Mouse (Mus musculus): ENCODE data around the gene Gcsh. TPM values are rescaled to one million over a fixed set of nuclear protein-coding genes. Genes with fewer than 3 reads are reported as not detected.

Gcsh gene
- 10 to 100 TPM; 37.6 to 45.5 TPM for total RNA-seq (2021)
- long read RNA-seq, experiment 1, transcript Gcsh-201 (5 exons, 1,443 nt), result major isoform, 55 of 59 reads
- long read RNA-seq, experiment 1, partial matches to known transcripts, result 0 of 59 reads
- long read RNA-seq, experiment 1, other reads (novel, unspliced or antisense), result 4 of 59 reads
- long read RNA-seq, experiment 2, transcript Gcsh-201 (5 exons, 1,443 nt), result major isoform, 68 of 75 reads
- long read RNA-seq, experiment 2, partial matches to known transcripts, result 5 of 75 reads
- long read RNA-seq, experiment 2, other reads (novel, unspliced or antisense), result 2 of 75 reads

GRCm38 (mm10) chr8:116993095-116993867 is at the start of gene Gcsh:
TSS of gene Gcsh (minus strand) at chr8:116993537.
- intact Hi-C loops (cut with DNase I), result loop anchor here (2.0 to 5.0 kb wide), 2 partner anchors 14 to 164 kb away; partner anchors contain the start of genes 1700030J22Rik and Gan
- no peak for TF ChIP-seq CTCF (IDR thresholded peaks at IDR 0.05)
- DNase-seq, result peak; percentile 100
- Histone ChIP-seq H3K27ac (peak within 1 kb of the TSS; percentile 97), H3K4me3 (peak within 1 kb of the TSS; percentile 88)

DNA sequence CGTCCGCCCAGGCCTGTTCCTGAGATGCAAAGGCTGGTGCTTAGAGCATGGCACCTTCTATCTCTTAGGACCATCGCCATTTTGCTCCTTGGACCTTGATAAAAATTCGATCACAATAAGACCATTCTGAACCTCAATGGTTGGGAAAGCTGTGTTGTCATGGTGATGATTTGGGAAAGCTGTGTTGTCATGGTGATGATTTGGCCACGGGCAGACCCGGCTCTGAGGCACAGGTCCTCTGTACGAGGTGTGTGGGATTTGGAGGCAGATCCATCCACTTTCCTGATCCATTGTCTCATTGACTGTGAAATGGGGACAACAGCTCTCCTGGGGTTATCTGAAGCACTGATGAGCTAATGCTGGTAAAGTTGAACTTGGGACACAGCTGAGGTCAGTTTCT is 46.5 kb upstream of the Gcsh start:
- H3K27ac ChIP-seq, result no peak overlapping the region
- DNase-seq, result no peak
- intact Hi-C loops (cut with DNase I), result no loop called here
- no peak for TF ChIP-seq CTCF (IDR thresholded peaks at IDR 0.05)
- H3K4me3 ChIP-seq, result no peak overlapping the region

DNA sequence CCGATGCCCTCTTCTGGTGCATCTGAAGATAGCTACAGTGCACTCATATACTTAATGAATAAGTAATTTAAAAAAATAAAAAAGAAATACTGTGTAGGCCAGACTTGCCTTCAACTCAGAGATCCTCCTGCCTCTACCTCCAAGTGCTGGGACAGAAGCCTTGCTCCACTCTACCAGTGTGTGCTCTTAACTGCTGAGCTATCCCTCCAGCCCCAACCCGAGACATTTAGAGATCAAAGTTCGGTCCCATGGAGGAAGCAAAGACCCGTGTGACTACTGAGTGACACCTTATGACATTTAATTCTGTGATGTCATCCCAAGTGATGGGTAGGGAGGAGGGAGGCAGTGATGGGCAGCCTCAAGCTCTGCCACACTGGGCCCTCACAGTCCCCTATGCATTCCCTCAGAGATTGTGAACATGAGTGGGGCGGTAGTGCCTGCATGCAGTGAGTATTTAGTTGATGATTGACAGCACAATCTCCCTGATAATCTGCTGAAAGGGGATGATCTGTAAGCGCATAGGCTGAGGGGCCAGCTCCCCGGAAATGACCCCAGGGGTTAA is 44.1 kb upstream of the Gcsh start:
- H3K27ac ChIP-seq, result no peak overlapping the region
- DNase-seq, result no peak
- H3K4me3 ChIP-seq, result no peak overlapping the region
- intact Hi-C loops (cut with DNase I), result no loop called here
- no peak for TF ChIP-seq CTCF (IDR thresholded peaks at IDR 0.05)

DNA sequence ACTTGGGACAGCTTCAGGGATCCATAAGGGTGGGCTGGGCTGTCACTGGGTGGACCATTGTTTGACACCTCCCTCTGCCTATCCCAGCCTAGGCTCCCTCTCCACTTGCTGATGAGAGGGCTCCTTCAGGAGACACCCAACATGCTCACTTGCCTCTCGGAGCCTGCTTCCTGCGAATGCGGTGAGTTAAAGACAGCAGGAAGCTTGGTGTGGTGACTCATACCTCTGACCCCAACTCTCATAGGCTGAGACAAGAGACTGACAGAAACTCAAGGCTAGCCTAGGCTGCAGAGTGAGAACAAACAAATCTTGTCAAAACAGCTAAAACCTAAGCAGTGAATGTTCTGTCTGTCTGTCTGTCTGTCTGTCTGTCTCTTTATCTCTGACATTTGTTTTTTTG is 40.1 kb upstream of the Gcsh start:
- DNase-seq, result no peak
- H3K27ac ChIP-seq, result no peak overlapping the region
- H3K4me3 ChIP-seq, result no peak overlapping the region
- intact Hi-C loops (cut with DNase I), result no loop called here
- no peak for TF ChIP-seq CTCF (IDR thresholded peaks at IDR 0.05)

- intact Hi-C loops (cut with DNase I), result no loop called here
- Histone ChIP-seq H3K27ac (no peak overlapping the region), H3K4me3 (no peak overlapping the region)
- no peak for TF ChIP-seq CTCF (IDR thresholded peaks at IDR 0.05)
- DNase-seq, result no peak
These were observed 39.3 kb upstream of the Gcsh start for GRCm38 (mm10) chr8:117032609-117033008.

GRCm38 (mm10) chr8:117031476-117031875 is 38.1 kb upstream of the Gcsh start:
- Histone ChIP-seq H3K27ac (no peak overlapping the region), H3K4me3 (no peak overlapping the region)
- no peak for TF ChIP-seq CTCF (IDR thresholded peaks at IDR 0.05)
- intact Hi-C loops (cut with DNase I), result no loop called here
- DNase-seq, result no peak

GRCm38 (mm10) chr8:117028686-117029085 is 35.3 kb upstream of the Gcsh start:
- no peak for TF ChIP-seq CTCF (IDR thresholded peaks at IDR 0.05)
- no peak overlapping the region for H3K27ac ChIP-seq
- DNase-seq, result no peak
- H3K4me3 ChIP-seq, result no peak overlapping the region
- intact Hi-C loops (cut with DNase I), result no loop called here

DNA sequence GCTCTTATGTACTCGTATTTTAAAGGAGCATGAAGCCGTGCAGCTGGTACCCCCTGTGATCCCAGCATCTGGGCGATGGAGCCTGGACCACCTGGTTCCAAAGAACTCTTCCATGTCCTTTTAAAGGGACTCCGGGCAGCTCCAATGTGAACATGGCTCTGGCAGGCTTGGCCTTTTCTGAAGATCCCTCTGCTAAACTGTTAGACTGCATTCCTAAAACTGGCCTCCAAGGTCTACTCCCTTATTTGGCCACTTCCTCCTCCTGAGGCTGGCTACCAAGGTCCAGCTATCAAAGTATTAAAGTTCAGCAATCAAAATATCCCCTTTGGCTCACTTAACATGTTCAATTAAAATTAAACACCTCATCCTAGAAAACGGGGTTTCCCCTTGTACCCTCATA is 34.3 kb upstream of the Gcsh start:
- H3K27ac ChIP-seq, result no peak overlapping the region
- intact Hi-C loops (cut with DNase I), result no loop called here
- no peak overlapping the region for H3K4me3 ChIP-seq
- no peak for DNase-seq
- TF ChIP-seq CTCF (IDR thresholded peaks at IDR 0.05), result no peak

DNA sequence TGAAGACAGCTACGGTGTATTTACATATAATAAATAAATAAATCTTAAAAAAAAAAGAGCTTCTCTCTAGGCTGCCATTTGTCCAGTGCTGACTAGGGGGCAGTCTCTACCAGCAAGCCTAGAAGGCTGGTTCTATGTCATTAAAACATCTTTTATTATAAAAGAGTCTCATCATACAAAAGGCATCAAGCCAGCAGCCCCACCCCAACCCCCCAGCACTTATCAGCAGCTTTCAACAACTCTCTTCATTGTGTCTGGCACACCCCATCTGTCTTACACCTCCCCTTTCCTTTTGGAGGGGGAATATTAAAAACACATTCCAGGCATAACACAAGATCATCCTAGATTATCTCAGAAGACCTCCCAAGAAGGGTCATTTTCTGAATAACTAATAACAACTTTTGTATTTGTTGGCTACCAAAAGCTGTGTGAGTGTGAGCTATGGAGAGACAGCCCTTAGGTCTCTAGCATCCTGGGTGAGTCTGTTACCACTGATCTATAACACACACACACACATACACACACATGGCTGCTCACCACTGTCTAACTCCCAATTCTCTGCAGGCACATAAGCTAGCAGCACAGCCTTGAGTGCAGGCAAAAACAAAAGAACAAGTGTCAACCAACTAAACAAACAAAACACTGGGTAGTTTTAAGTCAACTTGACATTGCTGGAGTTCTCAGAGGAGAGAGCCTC is 29.1 kb upstream of the Gcsh start:
- no peak for DNase-seq
- intact Hi-C loops (cut with DNase I), result no loop called here
- no peak overlapping the region for H3K4me3 ChIP-seq
- TF ChIP-seq CTCF (IDR thresholded peaks at IDR 0.05), result no peak
- H3K27ac ChIP-seq, result no peak overlapping the region

- no peak for TF ChIP-seq CTCF (IDR thresholded peaks at IDR 0.05)
- Histone ChIP-seq H3K27ac (no peak overlapping the region), H3K4me3 (no peak overlapping the region)
- DNase-seq, result no peak
- intact Hi-C loops (cut with DNase I), result no loop called here
These were observed 26.3 kb upstream of the Gcsh start for GRCm38 (mm10) chr8:117019323-117020275.

DNA sequence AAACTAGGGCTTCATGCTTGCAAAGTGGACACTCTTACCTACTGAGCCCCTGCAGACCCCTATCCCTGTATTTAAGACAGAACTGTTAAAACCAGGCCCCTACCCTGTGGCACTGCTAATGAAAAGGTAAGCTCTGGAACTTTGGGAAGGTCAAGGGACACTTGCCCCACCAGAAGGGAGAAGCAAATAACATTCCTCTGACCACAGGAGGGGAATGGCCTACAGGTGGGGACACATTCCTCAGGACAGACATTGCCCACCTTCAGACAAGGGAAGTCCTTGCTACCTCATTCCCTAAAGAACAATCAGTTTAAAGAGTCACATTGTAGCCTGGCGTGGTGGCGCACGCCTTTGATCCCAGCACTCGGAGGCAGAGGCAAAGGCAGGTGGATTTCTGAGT is 24.6 kb upstream of the Gcsh start:
- Histone ChIP-seq H3K4me3 (no peak overlapping the region), H3K27ac (no peak overlapping the region)
- intact Hi-C loops (cut with DNase I), result no loop called here

GRCm38 (mm10) chr8:117017006-117017405 is 23.7 kb upstream of the Gcsh start:
- intact Hi-C loops (cut with DNase I), result no loop called here
- no peak for TF ChIP-seq CTCF (IDR thresholded peaks at IDR 0.05)
- no peak for DNase-seq
- H3K4me3 ChIP-seq, result no peak overlapping the region
- H3K27ac ChIP-seq, result no peak overlapping the region

More for the DNA sequence above, 24.6 kb upstream of the Gcsh start:
- TF ChIP-seq CTCF (IDR thresholded peaks at IDR 0.05), result no peak
- no peak for DNase-seq

Data from gastrocnemius, adult 2 months (tissue).